Mouse (Mus musculus) embryonic facial prominence, embryonic 12.5 days (tissue): Measurements from ENCODE around the gene A730071L15Rik. TPM values are rescaled to one million over a fixed set of nuclear protein-coding genes. Genes with fewer than 3 reads are reported as not detected.
A peak's percentile ranks its signal among the peaks of the same experiment; 100 is the strongest.

Source experiments
- ATAC-seq: fragments of 200-750 bp; cut with Nextera tagmentation; 2 replicates; pipeline ENCODE4 v1.8.0; 2017; ENCODE audit not compliant: insufficient number of reproducible peaks, insufficient read depth, low FRiP score, low TSS enrichment
- H3K27ac ChIP-seq: fragments of 300-500 bp; sonication (generic); 2 replicates; pipeline ENCODE4 v1.5.1; 2016; ENCODE audit warnings: mild to moderate bottlenecking
- H3K27me3 ChIP-seq: fragments of 300-500 bp; sonication (generic); 2 replicates; pipeline ENCODE4 v1.6.1; 2016; ENCODE audit warnings: mild to moderate bottlenecking, moderate library complexity
- H3K36me3 ChIP-seq: fragments of 300-500 bp; sonication (generic); 2 replicates; pipeline ENCODE4 v1.6.1; 2016; ENCODE audit warnings: mild to moderate bottlenecking
- H3K4me1 ChIP-seq: fragments of 300-500 bp; sonication (generic); 2 replicates; pipeline ENCODE4 v1.6.1; 2016
- H3K4me2 ChIP-seq: fragments of 300-500 bp; sonication (generic); replicated peaks from 2 replicates; pipeline ENCODE4 v1.6.1; 2016; ENCODE audit warnings: mild to moderate bottlenecking, moderate library complexity
- H3K4me3 ChIP-seq: fragments of 300-500 bp; sonication (generic); 2 replicates; pipeline ENCODE4 v1.5.1; 2016; ENCODE audit warnings: mild to moderate bottlenecking
- H3K9ac ChIP-seq: fragments of 300-500 bp; sonication (generic); 2 replicates; pipeline ENCODE4 v1.6.1; 2016; ENCODE audit warnings: mild to moderate bottlenecking, moderate library complexity
- H3K9me3 ChIP-seq: fragments of 300-500 bp; sonication (generic); 2 replicates; pipeline ENCODE4 v1.6.1; 2016; ENCODE audit warnings: mild to moderate bottlenecking, moderate library complexity
- WGBS: fragments of 180-500 bp; shearing (Covaris S2); methylation state at CpG from one replicate; pipeline ENCODE4 v1.1.7; 2016; 5-methylcytosine and 5-hydroxymethylcytosine counted together
- polyA plus RNA-seq: library from polyadenylated mRNA; unstranded; fragments of >200 nt; fragmentation: Nextera tagmentation; extraction: Ambion mirVana; gene quantifications from 2 replicates; pipeline ENCODE4 v1.2.1, GENCODE M21; 2016

A730071L15Rik gene
- polyA plus RNA-seq, 1 experiment from 2014 or later: 0.28 TPM

GRCm38 (mm10) chr11:6184202-6184935 lies 15.5 kb upstream of the A730071L15Rik start:
- H3K9ac ChIP-seq: no peak overlapping the region
- no peak for ATAC-seq
- H3K4me3 ChIP-seq: no peak overlapping the region
- no peaks in the 10 kb centered on the region for H3K27me3 ChIP-seq
- H3K36me3 ChIP-seq: 0 out of 2 replicates have a peak, but pooled peaks cover 1% of the 10 kb centered on the region
- peaks cover 7% of the 10 kb centered on the region for H3K4me1 ChIP-seq
- 75% methylated on average over 11 of the region's 11 CpGs for WGBS
- no peak overlapping the region for H3K4me2 ChIP-seq
- no peak overlapping the region for H3K27ac ChIP-seq
- no peaks in the 10 kb centered on the region for H3K9me3 ChIP-seq

DNA sequence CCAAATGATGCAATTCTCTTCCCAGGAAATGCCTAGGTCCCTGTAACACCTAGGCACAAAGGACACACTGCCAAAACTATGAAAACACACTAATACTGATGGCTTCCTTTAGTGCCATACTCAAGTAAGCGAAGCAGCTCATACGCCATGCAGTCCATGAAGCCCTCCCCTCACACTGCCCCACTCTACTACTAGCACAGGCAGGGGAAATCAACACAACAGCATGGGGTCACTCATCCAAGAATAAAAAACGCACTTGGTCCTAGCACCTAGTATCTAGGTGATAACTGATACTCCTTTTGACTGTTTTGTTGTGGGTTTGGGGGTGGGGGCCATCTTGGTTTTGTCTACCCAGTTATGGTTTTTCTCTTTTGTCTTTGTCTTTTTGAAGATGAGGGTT lies 12.4 kb upstream of the A730071L15Rik start:
- no peak overlapping the region for H3K4me2 ChIP-seq
- H3K27ac ChIP-seq: no peak overlapping the region
- 92% methylated on average over 3 of the region's 3 CpGs for WGBS
- H3K9ac ChIP-seq: no peak overlapping the region
- H3K4me3 ChIP-seq: no peak overlapping the region
- no peaks in the 10 kb centered on the region for H3K27me3 ChIP-seq
- peaks cover 9% of the 10 kb centered on the region; the same call in 1 of the 2 replicates for H3K36me3 ChIP-seq
- peaks cover 5% of the 10 kb centered on the region for H3K4me1 ChIP-seq
- H3K9me3 ChIP-seq: no peaks in the 10 kb centered on the region
- no peak for ATAC-seq

DNA sequence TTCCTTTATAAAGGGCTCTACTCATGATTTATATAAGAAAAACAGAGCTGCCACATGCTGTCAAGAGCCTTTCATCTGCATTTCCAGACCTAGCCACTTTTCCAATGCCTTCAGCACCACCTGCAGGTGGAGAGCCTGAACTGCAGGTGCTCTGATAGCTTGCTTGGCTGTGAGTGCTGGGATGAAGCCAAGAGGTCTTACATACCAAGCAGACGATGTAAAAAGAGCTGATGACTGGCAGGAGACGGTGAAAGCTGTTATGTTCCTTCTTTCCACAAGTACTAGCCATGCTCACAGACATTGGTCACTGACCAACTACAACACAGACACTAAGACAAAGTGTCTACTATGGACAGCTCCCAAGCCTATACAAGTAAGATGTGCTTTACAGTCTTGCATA lies 12.0 kb upstream of the A730071L15Rik start:
- ATAC-seq: no peak

GRCm38 (mm10) chr11:6196780-6197179 lies 3.0 kb upstream of the A730071L15Rik start:
- no peak overlapping the region for H3K9ac ChIP-seq
- no peaks in the 10 kb centered on the region for H3K9me3 ChIP-seq
- WGBS: 90% methylated on average over 8 of the region's 8 CpGs
- peaks cover 6% of the 10 kb centered on the region; the same call in 1 of the 2 replicates for H3K36me3 ChIP-seq
- no peak overlapping the region for H3K4me3 ChIP-seq
- H3K4me1 ChIP-seq: peaks cover 15% of the 10 kb centered on the region
- no peak overlapping the region for H3K27ac ChIP-seq
- ATAC-seq: no peak
- no peak overlapping the region for H3K4me2 ChIP-seq
- no peaks in the 10 kb centered on the region for H3K27me3 ChIP-seq

More for the DNA sequence above, 12.0 kb upstream of the A730071L15Rik start:
- Histone ChIP-seq H3K4me2 (no peak overlapping the region), H3K4me1 (peaks cover 5% of the 10 kb centered on the region), H3K9ac (no peak overlapping the region), H3K27ac (no peak overlapping the region), H3K9me3 (no peaks in the 10 kb centered on the region), H3K27me3 (no peaks in the 10 kb centered on the region), H3K4me3 (no peak overlapping the region), H3K36me3 (peaks cover 11% of the 10 kb centered on the region; the same call in 1 of the 2 replicates)
- whole genome bisulfite sequencing: 10% methylated on average over 2 of the region's 2 CpGs

- Histone ChIP-seq H3K9me3 (no peaks in the 10 kb centered on the region), H3K9ac (no peak overlapping the region), H3K4me2 (peak overlapping the region; percentile 92), H3K27ac (no peak overlapping the region), H3K36me3 (no peaks in the 10 kb centered on the region), H3K4me1 (peaks cover 15% of the 10 kb centered on the region), H3K4me3 (no peak overlapping the region), H3K27me3 (no peaks in the 10 kb centered on the region)
- WGBS: 91% methylated on average over 4 of the region's 4 CpGs
- no peak for ATAC-seq
These were observed 1.4 kb upstream of the A730071L15Rik start for GRCm38 (mm10) chr11:6198449-6198848.

DNA sequence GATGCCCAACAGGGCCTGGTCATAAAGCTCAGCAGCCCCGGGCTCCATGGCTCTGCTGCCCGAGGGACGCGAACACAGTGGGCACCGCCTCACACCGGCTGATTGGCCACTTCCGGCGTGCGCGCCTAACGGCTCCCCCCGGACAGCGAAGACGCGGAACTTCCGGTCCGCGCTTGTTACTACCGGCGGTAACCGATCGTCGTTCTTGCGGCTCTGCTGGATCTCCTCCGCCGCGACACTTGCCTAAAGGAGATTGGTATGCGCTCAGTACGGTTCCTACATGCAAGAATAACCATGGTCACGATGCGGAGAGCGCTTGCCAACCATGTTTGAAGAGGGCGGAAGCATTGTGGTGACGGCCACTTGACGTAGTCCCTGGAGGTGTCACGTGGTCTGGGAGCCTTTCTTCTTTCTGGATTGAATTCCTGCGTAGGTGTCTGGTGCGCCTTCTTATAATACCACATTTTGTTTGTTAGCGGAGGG lies 299 bp downstream of the A730071L15Rik start, which contains the start of gene Nudcd3:
TSS of gene Nudcd3 (minus strand) at position 329 of the 483 bp plus-strand sequence.
- Histone ChIP-seq H3K36me3 (no peaks in the 10 kb centered on the region), H3K9me3 (no peaks in the 10 kb centered on the region), H3K27ac (peak within 1 kb of the TSS; percentile 92), H3K4me2 (peak within 1 kb of the TSS; percentile 92), H3K4me1 (peaks cover 15% of the 10 kb centered on the region), H3K27me3 (no peaks in the 10 kb centered on the region), H3K9ac (peak within 1 kb of the TSS; percentile 89), H3K4me3 (peak within 1 kb of the TSS; percentile 83)
- WGBS: under 1% methylated on average over 39 of the region's 39 CpGs
- peak; percentile 91 for ATAC-seq

GRCm38 (mm10) chr11:6200570-6200969 lies 741 bp downstream of the A730071L15Rik start:
- H3K4me1 ChIP-seq: peaks cover 15% of the 10 kb centered on the region
- no peaks in the 10 kb centered on the region for H3K9me3 ChIP-seq
- H3K36me3 ChIP-seq: no peaks in the 10 kb centered on the region
- no peaks in the 10 kb centered on the region for H3K27me3 ChIP-seq
- peak overlapping the region; percentile 92 for H3K4me2 ChIP-seq
- 24% methylated on average over 9 of the region's 9 CpGs for WGBS
- peak overlapping the region; percentile 89 for H3K9ac ChIP-seq
- H3K4me3 ChIP-seq: peak overlapping the region; percentile 83
- ATAC-seq: no peak; the same call in 1 of the 2 replicates
- H3K27ac ChIP-seq: peak overlapping the region; percentile 92; the same call in 1 of the 2 replicates

- Histone ChIP-seq H3K27ac (no peak overlapping the region), H3K36me3 (no peaks in the 10 kb centered on the region), H3K9me3 (0 out of 2 replicates have a peak, but pooled peaks cover 4% of the 10 kb centered on the region), H3K4me1 (no peaks in the 10 kb centered on the region), H3K9ac (no peak overlapping the region), H3K4me2 (no peak overlapping the region), H3K27me3 (no peaks in the 10 kb centered on the region), H3K4me3 (no peak overlapping the region)
- no peak for ATAC-seq
- WGBS: 78% methylated on average over 2 of the region's 2 CpGs
These were observed 7.3 kb downstream of the A730071L15Rik start for GRCm38 (mm10) chr11:6207090-6207489.

- ATAC-seq: no peak
- Histone ChIP-seq H3K4me2 (no peak overlapping the region), H3K36me3 (no peaks in the 10 kb centered on the region), H3K27me3 (no peaks in the 10 kb centered on the region), H3K9me3 (0 out of 2 replicates have a peak, but pooled peaks cover 4% of the 10 kb centered on the region), H3K9ac (no peak overlapping the region), H3K4me3 (no peak overlapping the region), H3K27ac (no peak overlapping the region), H3K4me1 (no peaks in the 10 kb centered on the region)
- 83% methylated on average over 1 of the region's 1 CpGs for WGBS
These were observed 8.3 kb downstream of the A730071L15Rik start for GRCm38 (mm10) chr11:6208158-6208557.

DNA sequence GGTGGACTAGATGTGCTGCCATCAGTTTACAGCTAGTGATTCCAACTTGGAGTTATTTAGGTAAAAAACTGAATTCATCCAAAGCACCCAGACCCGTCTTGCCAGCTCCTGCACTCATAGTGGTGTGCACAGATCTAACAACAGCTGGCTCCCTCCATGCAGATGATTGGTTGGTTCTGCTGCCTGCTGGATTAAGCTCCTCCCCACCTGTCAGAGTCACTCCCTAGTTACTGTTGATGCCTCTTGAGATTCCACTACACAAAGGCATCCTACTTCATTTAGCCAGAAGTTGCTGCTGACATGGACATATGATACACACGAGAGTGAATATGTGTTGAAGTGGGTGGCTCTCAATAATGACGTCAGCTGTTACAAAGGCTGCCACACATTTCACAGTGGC lies 17.0 kb downstream of the A730071L15Rik start:
- no peak overlapping the region for H3K9ac ChIP-seq
- H3K27ac ChIP-seq: no peak overlapping the region
- WGBS: 43% methylated on average over 3 of the region's 3 CpGs
- no peaks in the 10 kb centered on the region for H3K36me3 ChIP-seq
- no peak overlapping the region for H3K4me2 ChIP-seq
- ATAC-seq: 0 out of 2 replicates have a peak, but pooled peaks have one; percentile 41
- H3K4me3 ChIP-seq: no peak overlapping the region
- H3K4me1 ChIP-seq: no peaks in the 10 kb centered on the region
- H3K27me3 ChIP-seq: no peaks in the 10 kb centered on the region
- no peaks in the 10 kb centered on the region for H3K9me3 ChIP-seq

- Histone ChIP-seq H3K27me3 (no peaks in the 10 kb centered on the region), H3K4me1 (no peaks in the 10 kb centered on the region), H3K4me2 (no peak overlapping the region), H3K36me3 (no peaks in the 10 kb centered on the region), H3K4me3 (no peak overlapping the region), H3K9ac (no peak overlapping the region), H3K9me3 (no peaks in the 10 kb centered on the region), H3K27ac (no peak overlapping the region)
- ATAC-seq: no peak
- WGBS: 76% methylated on average over 11 of the region's 11 CpGs
These were observed 18.5 kb downstream of the A730071L15Rik start for GRCm38 (mm10) chr11:6218189-6218896.
